Mouse (Mus musculus) layer of hippocampus, adult 2 months (tissue): ENCODE measurements around the gene Hist1h1a. TPM values are rescaled to one million over a fixed set of nuclear protein-coding genes. Genes with fewer than 3 reads are reported as not detected.
A peak's percentile ranks its signal among the peaks of the same experiment; 100 is the strongest.

Source experiments
- DNase-seq, 2 experiments: peaks; one replicate each; pipeline ENCODE4 v3.0.0; 2022; ENCODE audit warnings: low spot score in 2 of 2
- H3K27ac ChIP-seq: fragments of 200-600 bp; 2 replicates; pipeline ENCODE4 v1.8.1; 2022
- H3K4me3 ChIP-seq: fragments of 200-600 bp; 2 replicates; pipeline ENCODE4 v1.8.1; 2022; ENCODE audit warnings: mild to moderate bottlenecking
- CTCF ChIP-seq: fragments of 200-600 bp; conservative IDR thresholded peaks from 2 replicates; pipeline ENCODE4 v1.8.1; 2022; ENCODE audit warnings: antibody characterized with exemption, mild to moderate bottlenecking, moderate library complexity
- microRNA-seq, 2 experiments: library from miRNA; unstranded; fragments of <30 nt; microRNA quantifications; one replicate each; pipeline ENCODE4 v1.2.0; 2021
- total RNA-seq, 2 experiments: library from RNA; stranded (reverse); gene quantifications; 2 replicates each; pipeline ENCODE4 v1.2.3; 2021

Gene Hist1h1a
- total RNA-seq, 2 experiments from 2014 or later: 18.5 to 18.9 TPM

DNA sequence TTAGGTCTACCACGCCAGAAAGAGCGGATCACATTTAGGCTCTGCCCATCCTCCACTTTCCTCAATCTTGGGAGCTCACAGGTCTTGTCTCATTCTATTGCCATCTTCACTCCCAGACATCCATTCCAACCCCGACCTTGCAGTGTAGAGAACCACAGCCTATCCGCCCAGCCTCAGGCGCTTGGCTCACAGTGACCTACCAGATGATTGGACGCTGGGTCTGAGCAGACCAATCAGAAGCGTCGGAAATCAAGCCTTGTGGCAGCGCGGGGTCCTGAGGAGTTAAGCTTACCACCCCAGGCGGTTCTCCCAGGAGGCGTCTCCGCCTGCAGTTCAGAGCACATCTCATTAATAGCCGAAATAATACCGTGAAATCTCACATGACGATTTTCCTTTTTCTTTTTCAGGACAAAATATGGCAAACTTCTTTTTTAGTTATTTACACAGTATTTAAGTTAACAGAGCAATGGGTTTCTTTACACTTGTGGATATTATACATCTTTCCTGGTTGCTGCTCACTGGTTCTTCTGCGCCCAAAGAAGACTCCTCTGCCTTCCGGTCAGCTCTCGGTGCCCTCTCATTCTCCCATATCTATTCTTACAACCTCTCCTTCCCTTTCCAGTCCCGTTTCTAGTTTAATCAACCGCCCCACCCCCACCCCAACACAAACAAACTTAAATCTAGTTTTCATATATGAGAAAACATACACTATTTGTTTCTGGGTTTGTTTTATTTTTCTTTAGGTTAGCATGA lies 9.3 kb downstream of the Hist1h1a start:
- Histone ChIP-seq H3K27ac (no peak overlapping the region), H3K4me3 (peak overlapping the region; percentile 29)
- TF ChIP-seq CTCF: 0 out of 2 replicates have a peak, but pooled peaks have one; percentile 7
- peak; percentile 43 to 47 for DNase-seq

DNA sequence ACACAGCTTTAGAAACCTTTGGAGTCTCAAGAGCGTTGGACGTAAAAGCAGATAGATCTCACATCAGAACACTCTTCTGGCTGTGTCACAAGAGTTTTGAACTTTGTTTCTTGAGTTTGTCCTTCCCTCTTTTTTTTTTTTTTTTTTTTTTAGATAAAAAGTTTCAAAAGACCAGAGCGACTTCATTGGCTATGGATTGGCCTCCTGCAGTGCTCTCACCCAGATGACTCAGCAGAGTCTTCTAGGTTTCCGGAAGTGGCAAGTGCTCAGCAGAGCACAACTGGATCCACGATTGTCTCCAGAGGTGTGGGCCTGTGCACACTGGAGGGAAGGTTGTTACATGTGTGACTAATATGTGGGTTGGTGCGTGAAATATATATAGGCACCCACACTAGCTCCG lies 14.9 kb downstream of the Hist1h1a start:
- Histone ChIP-seq H3K4me3 (no peak overlapping the region), H3K27ac (no peak overlapping the region)
- no peak for TF ChIP-seq CTCF
- no peak for DNase-seq

DNA sequence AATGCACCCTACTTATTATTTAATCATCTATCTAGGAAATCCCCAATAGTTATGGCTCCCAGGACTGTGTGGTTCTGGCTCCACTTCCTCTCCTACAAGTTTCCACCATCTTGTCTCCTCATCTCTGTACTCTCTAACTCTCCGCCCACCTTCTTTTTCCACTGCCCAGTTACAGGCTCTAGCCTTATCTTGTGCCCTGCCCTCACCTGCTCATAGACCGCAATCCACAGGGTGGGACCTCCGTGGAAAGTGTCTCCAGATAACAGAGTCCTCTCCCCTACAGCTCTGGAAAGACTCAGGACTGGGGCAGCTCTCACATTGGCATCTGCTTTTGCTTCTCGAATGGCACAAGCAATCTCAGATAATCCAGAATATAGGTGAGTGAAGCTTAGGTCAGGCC lies 15.6 kb downstream of the Hist1h1a start:
- no peak overlapping the region for H3K4me3 ChIP-seq
- no peak overlapping the region for H3K27ac ChIP-seq
- DNase-seq: no peak
- no peak for TF ChIP-seq CTCF

DNA sequence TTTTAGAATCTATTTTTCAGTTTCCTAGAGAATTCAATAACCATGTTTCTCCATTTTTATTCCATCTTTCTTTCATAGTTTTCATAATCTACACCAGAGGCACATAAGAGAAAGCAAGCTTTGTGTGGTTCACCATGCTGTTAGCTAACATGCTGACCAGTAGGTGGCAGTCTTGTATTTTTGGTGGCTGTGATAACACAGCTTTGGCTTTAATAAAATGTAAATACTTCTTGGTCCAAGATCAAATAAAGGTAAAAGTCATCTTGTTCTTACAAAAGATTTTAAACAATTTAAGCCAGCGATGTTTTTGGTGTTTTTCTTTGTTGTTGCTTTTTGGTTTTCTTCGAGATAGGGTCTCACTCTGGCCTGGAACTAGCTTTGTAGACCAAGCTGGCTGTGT lies 29.1 kb downstream of the Hist1h1a start:
- H3K27ac ChIP-seq: no peak overlapping the region
- peak; percentile 94 for TF ChIP-seq CTCF
- H3K4me3 ChIP-seq: no peak overlapping the region
- peak; percentile 44 to 70 for DNase-seq

DNA sequence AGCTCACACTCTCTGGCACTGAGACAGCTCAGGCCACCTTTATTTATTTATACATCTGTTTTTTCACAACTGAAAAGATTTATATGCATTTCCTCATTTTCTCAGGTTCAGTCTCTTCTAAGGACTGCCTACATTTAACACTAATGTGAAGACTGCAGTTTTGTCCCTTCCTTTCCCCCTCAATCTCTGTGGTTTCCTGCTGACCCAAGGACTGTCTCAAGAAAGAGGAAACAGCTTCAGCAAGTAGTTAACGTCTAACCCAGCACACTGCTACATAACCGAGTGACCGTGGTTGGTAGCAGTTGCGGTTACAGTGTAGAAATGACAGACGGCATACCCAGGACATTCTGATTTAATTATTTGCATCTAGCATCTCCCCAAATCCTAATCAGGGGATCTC lies 35.9 kb downstream of the Hist1h1a start:
- TF ChIP-seq CTCF: no peak
- DNase-seq: no peak
- H3K27ac ChIP-seq: no peak overlapping the region
- no peak overlapping the region for H3K4me3 ChIP-seq

DNA sequence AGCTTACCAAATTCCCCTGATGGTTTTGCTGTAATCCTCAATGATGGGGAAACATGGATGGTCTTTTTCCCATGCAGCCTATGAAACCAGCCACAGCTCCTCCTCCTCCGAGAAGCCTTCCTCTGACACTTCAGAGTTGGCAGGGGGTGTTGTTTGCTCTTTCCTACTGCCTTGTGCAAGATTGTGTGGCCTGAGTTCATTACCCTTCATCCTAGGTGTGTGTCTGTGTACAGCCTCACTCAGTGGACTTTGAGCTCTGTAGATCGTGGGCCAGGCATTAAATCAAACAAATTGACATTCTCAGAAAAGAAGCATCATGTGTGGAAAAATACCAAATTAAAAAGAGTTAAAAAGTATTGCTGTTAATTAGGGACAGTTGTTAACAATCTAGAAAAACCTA lies 41.1 kb downstream of the Hist1h1a start:
- no peak for TF ChIP-seq CTCF
- H3K27ac ChIP-seq: no peak overlapping the region
- no peak overlapping the region for H3K4me3 ChIP-seq
- no peak for DNase-seq

DNA sequence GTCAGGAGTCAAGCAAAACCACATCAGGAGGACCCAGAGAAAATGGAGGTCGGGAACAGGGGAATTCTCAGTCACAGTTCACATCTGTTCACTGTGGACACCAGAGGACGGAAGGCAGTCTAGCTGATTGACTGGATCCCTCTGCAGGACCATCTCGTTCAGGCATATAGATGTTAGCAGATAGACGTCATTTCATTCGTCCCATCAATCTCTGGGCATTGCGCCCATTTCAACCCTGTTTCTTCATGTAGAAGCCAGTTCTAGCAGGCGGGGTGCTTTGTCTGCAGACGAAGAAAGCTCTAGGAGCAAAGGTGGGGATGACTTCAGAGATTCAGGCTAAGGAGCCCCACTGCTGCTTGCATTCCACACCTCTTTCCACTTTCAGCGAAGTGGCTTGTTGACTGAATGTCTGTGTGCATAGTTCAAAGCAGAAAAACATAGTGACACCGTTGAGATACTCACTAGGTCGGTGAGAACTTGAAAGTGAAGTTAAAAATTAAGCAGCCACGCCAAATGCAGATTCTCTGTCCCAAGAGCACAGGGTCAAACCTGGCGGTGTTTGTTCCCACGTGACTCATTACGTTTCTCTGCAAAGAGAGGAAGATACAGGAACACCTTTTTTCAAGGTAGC lies 43.1 kb downstream of the Hist1h1a start, which contains the start of gene Slc17a2:
TSS of gene Slc17a2 (plus strand) at position 572 of the 631 bp plus-strand sequence.
- peak within 1 kb of the TSS; percentile 59; the same call in 1 of the 2 replicates for H3K27ac ChIP-seq
- no peak for DNase-seq
- no peak within 1 kb of the TSS for H3K4me3 ChIP-seq
- TF ChIP-seq CTCF: no peak

Small RNA genes lying within 50 kb of the gene (microRNA-seq; reads per million reads assigned to microRNA genes)
- 0 reads per million in 2 experiments for gene Gm44314
- 0 reads per million in 2 experiments for gene Gm44484

Other genes starting within 250 kb of the Hist1h1a start
- 100 to 1,000 TPM; 333 to 344 TPM for gene Hist1h4h, start 232.6 kb upstream of the Hist1h1a start, total RNA-seq
- gene Hist1h2af, start 229.8 kb upstream of the Hist1h1a start, total RNA-seq: 10 to 100 TPM in 1 of 2 experiments, 1 to 10 TPM in 1; 6.9 to 12.2 TPM
- gene Hist1h3g, start 228.2 kb upstream of the Hist1h1a start, total RNA-seq: 1 to 10 TPM; 3.6 to 5.5 TPM
- 1 to 10 TPM in 1 of 2 experiments, under 1 TPM in 1; 0.39 to 1.2 TPM for gene Hist1h2bh, start 220.3 kb upstream of the Hist1h1a start, total RNA-seq
- 10 to 100 TPM; 17.7 to 18.3 TPM for gene Hist1h3f, start 219.6 kb upstream of the Hist1h1a start, total RNA-seq
- gene Hist1h4f, start 212.0 kb upstream of the Hist1h1a start, total RNA-seq: 100 to 1,000 TPM; 150 to 167 TPM
- gene Hist1h1d, start 210.4 kb upstream of the Hist1h1a start, total RNA-seq: 1 to 10 TPM; 4.6 to 5.5 TPM
- gene Hist1h3e, start 201.3 kb upstream of the Hist1h1a start, total RNA-seq: 10 to 100 TPM; 45.3 to 54.6 TPM
- gene Hist1h2ae, start 192.4 kb upstream of the Hist1h1a start, total RNA-seq: 1 to 10 TPM; 6.6 to 7.7 TPM
- 10 to 100 TPM; 74.0 to 78.9 TPM for gene Hist1h2bg, start 192.3 kb upstream of the Hist1h1a start, total RNA-seq
- gene Hist1h2bf, start 189.5 kb upstream of the Hist1h1a start, total RNA-seq: 10 to 100 TPM; 22.8 to 29.6 TPM
- gene Hist1h2ad, start 189.3 kb upstream of the Hist1h1a start, total RNA-seq: 10 to 100 TPM in 1 of 2 experiments, 1 to 10 TPM in 1; 5.0 to 13.0 TPM
- gene Hist1h3d, start 187.9 kb upstream of the Hist1h1a start, total RNA-seq: 10 to 100 TPM; 12.1 to 13.0 TPM
- gene Hist1h4d, start 182.1 kb upstream of the Hist1h1a start, total RNA-seq: 100 to 1,000 TPM; 140 to 146 TPM
- 10 to 100 TPM in 1 of 2 experiments, 1 to 10 TPM in 1; 8.8 to 10.1 TPM for gene Hist1h2be, start 142.5 kb upstream of the Hist1h1a start, total RNA-seq
- gene Hist1h1e, start 141.1 kb upstream of the Hist1h1a start, total RNA-seq: 10 to 100 TPM; 50.6 to 58.1 TPM
- gene Hist1h2ac, start 79.7 kb upstream of the Hist1h1a start, total RNA-seq: 1 to 10 TPM; 2.9 to 4.0 TPM
- gene Hist1h2bc, start 79.5 kb upstream of the Hist1h1a start, total RNA-seq: 10 to 100 TPM; 45.1 to 50.2 TPM
- gene Hist1h1t, start 67.9 kb upstream of the Hist1h1a start, total RNA-seq: not detected
- 100 to 1,000 TPM; 108 to 115 TPM for gene Hist1h4c, start 65.2 kb upstream of the Hist1h1a start, total RNA-seq
- gene Hfe, start 52.8 kb upstream of the Hist1h1a start, total RNA-seq: 1 to 10 TPM; 3.2 to 3.6 TPM
- 10 to 100 TPM; 59.1 to 68.1 TPM for gene Hist1h1c, start 24.9 kb upstream of the Hist1h1a start, total RNA-seq
- gene Hist1h3c, start 18.1 kb upstream of the Hist1h1a start, total RNA-seq: 1 to 10 TPM; 3.6 to 5.9 TPM
- gene Hist1h2bb, start 16.9 kb upstream of the Hist1h1a start, total RNA-seq: 10 to 100 TPM; 23.0 to 24.7 TPM
- gene Hist1h2ab, start 12.5 kb upstream of the Hist1h1a start, total RNA-seq: 10 to 100 TPM; 24.4 to 27.3 TPM
- 10 to 100 TPM; 13.6 to 15.0 TPM for gene Hist1h3b, start 11.4 kb upstream of the Hist1h1a start, total RNA-seq
- gene Hist1h4b, start 6.7 kb upstream of the Hist1h1a start, total RNA-seq: 10 to 100 TPM; 70.9 to 73.8 TPM
- gene Hist1h4a, start 2.4 kb upstream of the Hist1h1a start, total RNA-seq: 10 to 100 TPM; 46.0 to 55.3 TPM
- 10 to 100 TPM; 35.0 to 41.6 TPM for gene Hist1h3a, start 1.3 kb upstream of the Hist1h1a start, total RNA-seq
- not detected for gene Trim38, start 6.2 kb downstream of the Hist1h1a start, total RNA-seq
- gene Slc17a2, start 43.3 kb downstream of the Hist1h1a start, total RNA-seq: under 1 TPM in 1 of 2 experiments, not detected in 1; 0.10 TPM
- not detected for gene Slc17a3, start 75.8 kb downstream of the Hist1h1a start, total RNA-seq
- not detected for gene Slc17a1, start 104.1 kb downstream of the Hist1h1a start, total RNA-seq
- not detected for gene Slc17a4, start 151.3 kb downstream of the Hist1h1a start, total RNA-seq
- gene Hist1h2ba, start 170.5 kb downstream of the Hist1h1a start, total RNA-seq: not detected
- gene Hist1h2aa, start 170.8 kb downstream of the Hist1h1a start, total RNA-seq: not detected
- 1 to 10 TPM in 1 of 2 experiments, under 1 TPM in 1; 0.95 to 1.1 TPM for gene Scgn, start 227.5 kb downstream of the Hist1h1a start, total RNA-seq